Mouse (Mus musculus) gastrocnemius, postnatal 10 days (tissue): Measurements from ENCODE around the gene Aoc1. TPM values are rescaled to one million over a fixed set of nuclear protein-coding genes. Genes with fewer than 3 reads are reported as not detected.
"Not testable (repeated sequence)": the region's sequence is repeated elsewhere in the genome, so short reads cannot be mapped to it uniquely, and the experiment has no call there.

Source experiments
- DNase-seq: peaks from one replicate; pipeline ENCODE4 v3.0.0; 2021; ENCODE audit warnings: mixed read lengths
- total RNA-seq, 2 experiments: library from RNA; stranded (reverse); gene quantifications; 2 replicates each; pipeline ENCODE4 v1.2.3; 2021

Gene Aoc1
- total RNA-seq, 2 experiments from 2014 or later, result not detected

- peak; percentile 8 for DNase-seq
Observed at GRCm38 (mm10) chr6:48861616-48862280, 10.9 kb upstream of the Aoc1 start.

- DNase-seq, result no peak
Observed at GRCm38 (mm10) chr6:48862816-48863215, 9.9 kb upstream of the Aoc1 start.

- no peak for DNase-seq
Observed at GRCm38 (mm10) chr6:48863488-48863887, 9.2 kb upstream of the Aoc1 start.

- no peak for DNase-seq
Observed at GRCm38 (mm10) chr6:48864181-48864580, 8.5 kb upstream of the Aoc1 start.

- no peak for DNase-seq
Observed at GRCm38 (mm10) chr6:48864723-48865122, 8.0 kb upstream of the Aoc1 start.

- DNase-seq, result no peak
Observed at GRCm38 (mm10) chr6:48865152-48865745, 7.4 kb upstream of the Aoc1 start.

GRCm38 (mm10) chr6:48866355-48866950, 6.2 kb upstream of the Aoc1 start:
- DNase-seq, result not testable (repeated sequence)

- no peak for DNase-seq
Observed at GRCm38 (mm10) chr6:48867158-48867557, 5.5 kb upstream of the Aoc1 start.

GRCm38 (mm10) chr6:48869774-48870173, 2.9 kb upstream of the Aoc1 start:
- DNase-seq, result no peak

GRCm38 (mm10) chr6:48874576-48874975, 1.9 kb downstream of the Aoc1 start:
- DNase-seq, result no peak

GRCm38 (mm10) chr6:48875515-48875914, 2.8 kb downstream of the Aoc1 start:
- no peak for DNase-seq

GRCm38 (mm10) chr6:48876510-48877135, 3.9 kb downstream of the Aoc1 start:
- no peak for DNase-seq

GRCm38 (mm10) chr6:48894203-48894602, 21.5 kb downstream of the Aoc1 start:
- no peak for DNase-seq

- DNase-seq, result no peak
Observed at GRCm38 (mm10) chr6:48894938-48895818, 22.5 kb downstream of the Aoc1 start.

GRCm38 (mm10) chr6:48895941-48896340, 23.2 kb downstream of the Aoc1 start:
- no peak for DNase-seq

GRCm38 (mm10) chr6:48896956-48897355, 24.3 kb downstream of the Aoc1 start:
- DNase-seq, result no peak

GRCm38 (mm10) chr6:48901316-48901715, 28.6 kb downstream of the Aoc1 start:
- DNase-seq, result not testable (repeated sequence)

- DNase-seq, result no peak
Observed at GRCm38 (mm10) chr6:48902511-48903406, 30.1 kb downstream of the Aoc1 start.

- no peak for DNase-seq
Observed at GRCm38 (mm10) chr6:48903437-48903836, 30.7 kb downstream of the Aoc1 start.

GRCm38 (mm10) chr6:48905606-48906005, 32.9 kb downstream of the Aoc1 start:
- no peak for DNase-seq

GRCm38 (mm10) chr6:48906371-48906770, 33.7 kb downstream of the Aoc1 start:
- no peak for DNase-seq
